Mouse (Mus musculus): ENCODE data around the gene Gm16513. TPM values are rescaled to one million over a fixed set of nuclear protein-coding genes. Genes with fewer than 3 reads are reported as not detected.
"Not testable (repeated sequence)": the region's sequence is repeated elsewhere in the genome, so short reads cannot be mapped to it uniquely, and the experiment has no call there.

Gm16513 gene
- not detected for total RNA-seq (2021)
- long read RNA-seq, experiment 1: 0 reads
- long read RNA-seq, experiment 2: 0 reads

GRCm38 (mm10) chr5:95182324-95182723 lies at the start of gene Gm16513:
Gene Gm16513 (plus strand): TSS chr5:95182624.
- not testable (repeated sequence) for DNase-seq (ENCODE audit: low spot score in 2 of 2)

Other genes with a start within 250 kb of the Gm16513 start
- not detected for gene Gm6367, start 194.0 kb upstream of the Gm16513 start, total RNA-seq (2021)
- not detected for gene Gm7942, start 75.7 kb upstream of the Gm16513 start, total RNA-seq (2021)
- not detected for gene Gm10424, start 90.1 kb downstream of the Gm16513 start, total RNA-seq (2021)
- not detected for gene Gm3259, start 123.3 kb downstream of the Gm16513 start, total RNA-seq (2021)

Data from adrenal gland, postnatal 4 days (tissue).